Mouse (Mus musculus) CH12.LX (cell line): ENCODE measurements at regions not wholly inside any gene's neighbourhood (a gene's known extent, or its start where the extent isn't known, plus 50 kb on each side); places are given as distances from the start of the nearest gene placed in this dataset.

Experiments used
- DNase-seq: peaks from one replicate; pipeline ENCODE4 v3.0.0-alpha.2; 2013; ENCODE audit errors: extremely low read depth
- H3K27ac ChIP-seq: 2 replicates; pipeline ENCODE4 v1.5.1; 2012; ENCODE audit warnings: low read depth, mild to moderate bottlenecking, control low read depth, moderate library complexity; ENCODE audit not compliant: insufficient read depth
- H3K27me3 ChIP-seq: replicated peaks from 2 replicates; pipeline ENCODE3; 2012; ENCODE audit warnings: inconsistent platforms
- H3K36me3 ChIP-seq, 2 experiments: replicated peaks in 1 of 2; 2 replicates each; pipeline versions ENCODE3 to v1.6.1; 2012; ENCODE audit warnings: inconsistent platforms in 1 of 2, low read length in 1 of 2, mild to moderate bottlenecking in 1 of 2, mixed read lengths in 1 of 2, moderate library complexity in 1 of 2; ENCODE audit not compliant: control insufficient read depth in 1 of 2, insufficient read depth in 1 of 2
- H3K4me1 ChIP-seq, 2 experiments: 2 replicates each; pipeline ENCODE4 v1.6.1; 2012; ENCODE audit warnings: inconsistent platforms in 1 of 2, moderate library complexity in 1 of 2; ENCODE audit not compliant: insufficient read depth in 2 of 2, control insufficient read depth in 1 of 2
- H3K4me2 ChIP-seq: 2 replicates; pipeline ENCODE4 v1.6.1; 2012; ENCODE audit warnings: low read depth, mild to moderate bottlenecking, control low read depth; ENCODE audit not compliant: poor library complexity, insufficient read depth, severe bottlenecking
- H3K4me3 ChIP-seq, 3 experiments: fragments of 150-350 bp in 1 of 3; sonication (generic) in 1 of 3; replicated peaks in 1 of 3; 2 replicates each; pipeline versions ENCODE3 to v1.5.1; 2011 to 2012; ENCODE audit warnings: low read depth in 2 of 3, low read length in 2 of 3, mild to moderate bottlenecking in 2 of 3, moderate library complexity in 2 of 3, control low read depth in 1 of 3, improper control_type of control experiment in 1 of 3, inconsistent platforms in 1 of 3, mixed read lengths in 1 of 3; ENCODE audit not compliant: poor library complexity in 1 of 3
- H3K79me2 ChIP-seq: replicated peaks from 2 replicates; pipeline ENCODE4 v1.6.1; 2012; ENCODE audit warnings: mild to moderate bottlenecking, moderate library complexity; ENCODE audit not compliant: control insufficient read depth, poor library complexity, insufficient read depth, severe bottlenecking; ENCODE audit errors: extremely low read depth
- H3K9ac ChIP-seq: 2 replicates; pipeline ENCODE4 v1.6.1; 2012; ENCODE audit warnings: low read depth, mild to moderate bottlenecking, control low read depth, moderate library complexity; ENCODE audit not compliant: insufficient read depth
- H3K9me3 ChIP-seq: replicated peaks from 2 replicates; pipeline ENCODE3; 2012; ENCODE audit warnings: low read length, inconsistent platforms, mixed read lengths
- CHD1 ChIP-seq: IDR thresholded peaks from 2 replicates; pipeline ENCODE4 v1.6.1; 2012; ENCODE audit warnings: low read depth, low read length, improper control_type of control experiment, inconsistent platforms
- CHD2 ChIP-seq: IDR thresholded peaks from 2 replicates; pipeline ENCODE4 v1.6.1; 2011; ENCODE audit warnings: low read length, improper control_type of control experiment
- CTCF ChIP-seq, 2 experiments: IDR thresholded peaks in 1 of 2; conservative IDR thresholded peaks in 1 of 2; 2 replicates each; pipeline ENCODE4 v1.5.1; 2011 to 2012; ENCODE audit warnings: low read depth in 2 of 2, low read length in 2 of 2, improper control_type of control experiment in 1 of 2, inconsistent platforms in 1 of 2, mild to moderate bottlenecking in 1 of 2, moderate library complexity in 1 of 2
- E2F4 ChIP-seq: IDR thresholded peaks from 2 replicates; pipeline ENCODE4 v1.6.1; 2011; ENCODE audit warnings: low read depth, low read length, improper control_type of control experiment; ENCODE audit not compliant: insufficient replicate concordance
- ELF1 ChIP-seq: IDR thresholded peaks from 2 replicates; pipeline ENCODE4 v1.6.1; 2014; ENCODE audit warnings: low read depth, mild to moderate bottlenecking, inconsistent platforms, low read length, improper control_type of control experiment
- EP300 ChIP-seq: IDR thresholded peaks from 2 replicates; pipeline ENCODE4 v1.6.1; 2011; ENCODE audit warnings: low read length, improper control_type of control experiment
- GABPA ChIP-seq: IDR thresholded peaks from 2 replicates; pipeline ENCODE4 v1.6.1; 2012; ENCODE audit warnings: low read depth, low read length, improper control_type of control experiment, inconsistent platforms; ENCODE audit not compliant: insufficient replicate concordance
- JUN ChIP-seq: IDR thresholded peaks from 2 replicates; pipeline ENCODE4 v1.6.1; 2011; ENCODE audit warnings: low read depth, mild to moderate bottlenecking, low read length, improper control_type of control experiment, moderate library complexity; ENCODE audit not compliant: insufficient read depth
- JUND ChIP-seq: conservative IDR thresholded peaks from 2 replicates; pipeline ENCODE4 v1.6.1; 2011; ENCODE audit warnings: low read depth, low read length, improper control_type of control experiment
- MAFK ChIP-seq: IDR thresholded peaks from 2 replicates; pipeline ENCODE4 v1.6.1; 2011; ENCODE audit warnings: low read length, improper control_type of control experiment; ENCODE audit not compliant: insufficient replicate concordance
- MEF2A ChIP-seq: IDR thresholded peaks from 2 replicates; pipeline ENCODE4 v1.6.1; 2014; ENCODE audit warnings: low read depth, mild to moderate bottlenecking, inconsistent platforms, low read length, improper control_type of control experiment, borderline replicate concordance
- MYC ChIP-seq: IDR thresholded peaks from 2 replicates; pipeline ENCODE4 v1.6.1; 2011; ENCODE audit warnings: low read depth, mild to moderate bottlenecking, improper control_type of control experiment, low read length
- NELFE ChIP-seq: IDR thresholded peaks from 2 replicates; pipeline ENCODE4 v1.6.1; 2011; ENCODE audit warnings: low read depth, low read length, improper control_type of control experiment
- NRF1 ChIP-seq: IDR thresholded peaks from 2 replicates; pipeline ENCODE4 v1.6.1; 2014; ENCODE audit warnings: low read depth, mild to moderate bottlenecking, inconsistent platforms, low read length, improper control_type of control experiment, moderate library complexity
- PAX5 ChIP-seq: IDR thresholded peaks from 2 replicates; pipeline ENCODE4 v1.6.1; 2012; ENCODE audit warnings: low read length, inconsistent platforms, mixed read lengths
- POLR2A ChIP-seq: IDR thresholded peaks from 2 replicates; pipeline ENCODE4 v1.6.1; 2011; ENCODE audit warnings: low read depth, mild to moderate bottlenecking, improper control_type of control experiment, low read length
- RAD21 ChIP-seq: IDR thresholded peaks from 2 replicates; pipeline ENCODE4 v1.6.1; 2011; ENCODE audit warnings: low read depth, mild to moderate bottlenecking, low read length, improper control_type of control experiment, moderate library complexity
- RCOR1 ChIP-seq: conservative IDR thresholded peaks from 2 replicates; pipeline ENCODE4 v1.6.1; 2012; ENCODE audit warnings: low read depth, mild to moderate bottlenecking, inconsistent platforms, low read length, improper control_type of control experiment
- SMC3 ChIP-seq: IDR thresholded peaks from 2 replicates; pipeline ENCODE4 v1.6.1; 2011; ENCODE audit warnings: low read depth, low read length, improper control_type of control experiment
- TCF12 ChIP-seq: IDR thresholded peaks from 2 replicates; pipeline ENCODE4 v1.6.1; 2014; ENCODE audit warnings: low read depth, mild to moderate bottlenecking, inconsistent platforms, low read length, improper control_type of control experiment
- UBTF ChIP-seq: IDR thresholded peaks from 2 replicates; pipeline ENCODE4 v1.6.1; 2012; ENCODE audit warnings: low read depth, mild to moderate bottlenecking, inconsistent platforms, low read length, improper control_type of control experiment, moderate library complexity
- USF1 ChIP-seq: IDR thresholded peaks from 2 replicates; pipeline ENCODE4 v1.6.1; 2014; ENCODE audit warnings: low read depth, mild to moderate bottlenecking, inconsistent platforms, low read length, improper control_type of control experiment
- ZC3H11A ChIP-seq: IDR thresholded peaks from 2 replicates; pipeline ENCODE4 v1.6.1; 2012; ENCODE audit warnings: low read depth, mild to moderate bottlenecking, inconsistent platforms, low read length, improper control_type of control experiment
- ZKSCAN1 ChIP-seq: IDR thresholded peaks from 2 replicates; pipeline ENCODE4 v1.6.1; 2012; ENCODE audit warnings: low read depth, inconsistent platforms, low read length, improper control_type of control experiment, borderline replicate concordance
- ZMIZ1 ChIP-seq: IDR thresholded peaks from 2 replicates; pipeline ENCODE4 v1.6.1; 2012; ENCODE audit warnings: low read depth, mild to moderate bottlenecking, inconsistent platforms, low read length, improper control_type of control experiment
- dilution Hi-C: fragments of 300-500 bp; cut with MboI; formaldehyde crosslinking; loops from 2 replicates; pipeline ENCODE4 v1.14.3; 2020; ENCODE audit warnings: low sequenced_read_pairs; ENCODE audit not compliant: extremely low pct_unique_long_range_greater_than_20kb, extremely low pct_ligation_motif_present
- in situ Hi-C: fragments of 300-500 bp; cut with MboI; formaldehyde crosslinking; loops from 3 replicates; pipeline ENCODE4 v1.14.3; 2019; ENCODE audit warnings: low sequenced_read_pairs, low pct_ligation_motif_present, low pct_unique_long_range_greater_than_20kb, mixed read lengths

GRCm38 (mm10) chr11:12112646-12113353 lies 74.3 kb upstream of the Grb10 start:
- Histone ChIP-seq H3K4me3 (no peak overlapping the region), H3K4me1 (no peaks in the 10 kb centered on the region), H3K79me2 (no peaks in the 10 kb centered on the region), H3K27me3 (no peaks in the 10 kb centered on the region), H3K27ac (no peak overlapping the region), H3K36me3 (no peaks in the 10 kb centered on the region), H3K9me3 (no peaks in the 10 kb centered on the region), H3K4me2 (no peak overlapping the region), H3K9ac (no peak overlapping the region)
- dilution Hi-C loops (no loop called here), in situ Hi-C loops (no loop called here)
- DNase-seq: no peak
- no peak for TF ChIP-seq MYC
- TF ChIP-seq JUN: no peak
- TF ChIP-seq NRF1: no peak
- no peak for TF ChIP-seq ELF1
- no peak for TF ChIP-seq PAX5
- TF ChIP-seq RAD21: no peak
- TF ChIP-seq EP300: no peak
- no peak for TF ChIP-seq CHD1
- TF ChIP-seq JUND: no peak
- TF ChIP-seq ZKSCAN1: no peak
- no peak for TF ChIP-seq ZMIZ1
- TF ChIP-seq USF1: no peak
- TF ChIP-seq NELFE: no peak
- no peak for TF ChIP-seq E2F4
- no peak for TF ChIP-seq GABPA
- no peak for TF ChIP-seq CHD2
- no peak for TF ChIP-seq RCOR1
- TF ChIP-seq SMC3: no peak

- TF ChIP-seq POLR2A: no peak
- no peak for TF ChIP-seq CHD1
- TF ChIP-seq ELF1: no peak
- no peak for TF ChIP-seq RAD21
- no peak for TF ChIP-seq MEF2A
- no peak for TF ChIP-seq RCOR1
- no peak for TF ChIP-seq TCF12
- no peak for TF ChIP-seq MAFK
- no peak for TF ChIP-seq UBTF
- no peak for TF ChIP-seq JUN
- no peak for TF ChIP-seq MYC
- no peak for TF ChIP-seq ZC3H11A
- no peak for TF ChIP-seq JUND
- TF ChIP-seq CTCF (conservative IDR thresholded peaks at IDR 0.05 in 1 of 2, IDR thresholded peaks at IDR 0.05 in 1 of 2; ENCODE audit: low read depth in 2 of 2, low read length in 2 of 2): no peak
- TF ChIP-seq CHD2: no peak
- TF ChIP-seq, all 38 proteins: peak for 0
- Histone ChIP-seq H3K27me3 (no peaks in the 10 kb centered on the region), H3K9me3 (no peaks in the 10 kb centered on the region), H3K9ac (no peak overlapping the region), H3K4me3 (no peak overlapping the region), H3K4me1 (no peaks in the 10 kb centered on the region), H3K79me2 (no peaks in the 10 kb centered on the region), H3K36me3 (no peaks in the 10 kb centered on the region), H3K4me2 (no peak overlapping the region), H3K27ac (no peak overlapping the region)
- no peak for DNase-seq
- in situ Hi-C loops (no loop called here), dilution Hi-C loops (no loop called here)
Observed at GRCm38 (mm10) chr11:12107711-12108110, 69.2 kb upstream of the Grb10 start.
